Mouse (Mus musculus): Measurements from ENCODE around the gene Osbpl3. TPM values are rescaled to one million over a fixed set of nuclear protein-coding genes. Genes with fewer than 3 reads are reported as not detected.

The Osbpl3 gene
- 1 to 10 TPM; 2.2 to 3.4 TPM for total RNA-seq (2021)
- long read RNA-seq, experiment 1, partial matches to known transcripts, result 0 of 1 reads
- long read RNA-seq, experiment 1, other reads (novel, unspliced or antisense), result 1 of 1 reads
- long read RNA-seq, experiment 2, result 0 reads

DNA sequence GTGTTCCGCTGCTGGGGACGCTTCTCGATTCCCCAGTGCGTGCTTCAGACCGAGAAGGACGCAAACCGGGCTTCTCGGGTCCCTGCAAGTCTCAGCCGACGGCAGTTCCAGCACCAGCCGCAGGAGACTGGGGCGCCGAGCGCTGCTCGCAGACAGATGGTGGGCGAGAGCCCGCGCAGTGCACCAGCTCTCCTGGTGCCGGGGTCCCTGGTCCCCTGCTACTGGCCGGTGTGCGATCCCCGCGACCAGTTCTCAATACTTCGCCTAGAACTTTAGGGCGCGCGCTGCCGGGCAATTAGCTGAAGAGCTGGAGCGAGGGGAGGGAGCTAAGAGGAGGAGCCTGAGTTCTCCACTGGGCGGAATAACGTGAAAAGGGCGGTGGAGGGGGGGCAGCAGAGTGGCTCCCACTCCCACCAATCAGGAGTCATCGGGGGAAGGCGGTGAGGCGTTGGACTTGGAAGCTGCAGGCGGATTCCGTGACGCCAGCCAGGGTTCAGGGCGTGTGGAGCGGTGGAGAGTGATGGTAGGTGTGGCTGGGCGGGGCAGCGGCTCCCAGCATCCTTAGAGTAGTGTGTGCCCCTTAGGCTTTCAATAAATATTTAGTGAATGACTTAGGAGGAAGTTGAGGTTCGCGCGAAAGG is at the start of gene Osbpl3:
Osbpl3 (minus strand) TSS at position 373 of the 641 bp plus-strand sequence.
- DNase-seq (ENCODE audit: low spot score), result peak; percentile 83

DNA sequence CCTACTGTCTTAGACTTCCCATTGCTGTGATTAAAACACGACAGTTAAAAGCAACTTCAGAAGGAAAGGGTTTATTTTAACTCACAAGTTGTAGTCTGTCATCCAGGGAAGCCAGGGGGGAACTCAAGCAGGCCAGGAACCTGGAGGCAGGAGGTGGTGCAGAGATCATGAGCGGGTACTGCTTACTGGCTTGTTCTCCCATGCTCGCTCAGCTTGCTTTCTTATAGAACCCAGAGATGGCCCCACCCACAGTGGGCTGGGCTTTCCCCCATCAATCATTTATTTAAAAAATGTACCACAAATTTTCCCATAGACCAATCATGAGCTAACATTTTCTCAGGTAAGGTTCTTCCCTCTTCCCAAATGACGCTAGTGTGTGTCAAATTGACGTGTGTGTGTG is 49.5 kb upstream of the Osbpl3 start:
- no peak for DNase-seq (ENCODE audit: low spot score)

DNA sequence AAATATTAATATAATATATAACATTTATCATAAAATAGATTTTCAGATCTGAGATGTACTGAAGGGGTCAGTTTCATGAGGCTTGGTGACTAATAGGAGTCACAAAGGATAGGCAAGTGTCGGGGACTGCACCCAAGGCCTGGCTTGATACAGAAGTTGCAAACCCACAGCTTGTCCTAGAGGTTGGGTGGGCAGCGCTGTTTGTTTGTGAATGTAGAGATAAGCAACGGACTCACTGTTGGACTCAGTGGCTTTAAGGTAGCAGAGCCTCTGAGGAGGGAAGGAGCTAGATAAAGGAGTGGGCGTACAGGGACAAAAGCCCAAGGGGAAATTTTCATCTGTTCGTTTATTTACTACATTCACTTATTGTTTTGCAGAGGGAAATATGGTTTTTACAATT is 48.7 kb upstream of the Osbpl3 start:
- DNase-seq (ENCODE audit: low spot score), result no peak

DNA sequence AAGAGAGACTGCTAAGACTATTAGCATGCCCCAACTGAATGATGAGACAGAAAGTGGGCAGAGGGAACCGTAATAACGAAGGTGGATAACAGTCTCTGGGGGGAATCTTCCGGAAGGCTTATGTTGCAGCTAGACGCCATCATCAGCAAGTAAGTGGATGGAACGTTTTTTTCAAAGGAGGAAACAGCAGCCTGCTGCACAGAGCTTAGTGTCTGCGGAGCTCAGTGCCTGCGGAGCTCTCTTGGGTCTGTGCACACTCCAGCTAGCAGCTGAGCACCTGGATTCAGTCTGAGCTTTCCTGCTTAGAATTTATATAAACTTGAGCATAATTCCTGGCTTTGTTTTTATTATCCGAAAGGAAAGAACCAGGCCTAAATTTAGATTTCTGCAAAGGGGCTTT is 47.8 kb upstream of the Osbpl3 start:
- no peak for DNase-seq (ENCODE audit: low spot score)

DNA sequence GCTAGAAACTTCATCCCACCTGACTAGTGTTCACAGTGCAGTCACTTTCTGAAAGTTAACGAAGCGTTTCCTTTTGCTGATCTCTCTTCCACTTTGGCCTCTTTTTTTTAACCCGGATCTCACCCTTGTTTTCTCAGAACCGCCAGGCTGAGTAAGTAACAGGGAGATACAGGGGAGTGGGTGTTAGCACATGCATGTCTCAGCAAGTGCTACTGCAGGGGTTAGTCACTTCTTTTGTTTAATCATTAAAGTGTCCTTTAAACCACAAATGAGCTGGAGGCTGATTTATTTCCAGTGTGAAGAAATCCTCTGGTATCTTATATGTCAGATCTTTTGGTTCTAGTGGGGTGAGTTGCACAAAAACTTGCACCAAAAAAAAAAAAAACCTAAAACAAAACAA is 47.0 kb upstream of the Osbpl3 start:
- DNase-seq (ENCODE audit: low spot score), result no peak

DNA sequence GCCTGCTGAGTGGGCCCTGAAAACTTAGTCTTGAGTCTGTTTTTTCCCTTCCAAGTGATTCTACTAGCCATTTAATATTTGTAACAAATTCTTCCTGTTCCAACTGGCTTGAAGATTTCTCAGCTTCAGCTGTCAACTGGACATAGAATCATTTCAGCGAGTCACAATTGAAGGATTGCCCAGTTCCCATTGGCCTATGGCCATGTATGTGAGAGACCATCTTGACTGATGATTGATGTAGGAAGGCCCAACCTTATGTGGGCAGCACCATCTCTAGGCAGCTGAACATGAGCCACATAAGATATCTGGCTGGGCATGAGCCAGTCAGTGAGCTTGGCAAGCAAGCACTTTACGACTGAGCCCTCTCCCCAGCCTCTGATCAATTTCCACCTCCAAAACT is 42.3 kb upstream of the Osbpl3 start:
- DNase-seq (ENCODE audit: low spot score), result no peak

DNA sequence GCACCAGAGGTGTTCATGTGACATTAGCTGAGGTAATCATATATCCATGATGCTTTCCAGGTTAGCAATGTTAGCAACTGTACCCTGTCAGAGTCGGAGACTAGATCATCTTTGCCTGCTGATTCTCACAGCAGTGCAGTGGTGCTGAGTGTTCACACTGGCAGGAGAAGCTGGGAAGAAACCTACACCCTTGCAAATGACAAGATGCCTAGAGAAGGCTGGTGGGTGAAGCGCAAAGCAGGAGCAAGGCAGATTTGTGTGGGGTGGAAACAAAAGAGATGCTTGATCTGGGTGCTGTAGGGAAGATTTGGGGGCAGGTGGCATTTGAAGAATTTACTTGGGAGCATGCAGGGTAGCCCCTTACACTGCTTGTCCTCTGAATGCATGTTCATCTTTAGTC is 34.5 kb upstream of the Osbpl3 start:
- DNase-seq (ENCODE audit: low spot score), result no peak

DNA sequence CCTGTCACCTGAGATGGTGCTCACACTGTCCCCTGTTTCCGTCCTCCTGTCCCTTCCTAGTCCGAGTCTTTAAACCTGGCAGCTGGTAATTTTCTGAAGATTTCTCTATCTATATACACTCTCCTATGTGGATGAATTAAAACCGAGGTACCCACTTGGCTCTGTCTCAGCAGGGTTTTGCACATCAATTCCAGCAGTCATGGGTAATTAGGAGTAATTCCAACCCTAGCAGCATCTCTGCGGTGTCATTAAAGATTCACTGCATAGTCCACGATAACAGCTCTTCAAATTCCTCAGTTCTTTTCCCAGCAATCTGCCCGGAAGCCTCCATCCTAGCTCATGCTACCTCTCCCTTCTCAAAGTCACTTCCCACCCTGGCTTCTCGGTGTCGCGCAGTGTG is 33.4 kb upstream of the Osbpl3 start:
- no peak for DNase-seq (ENCODE audit: low spot score)

DNA sequence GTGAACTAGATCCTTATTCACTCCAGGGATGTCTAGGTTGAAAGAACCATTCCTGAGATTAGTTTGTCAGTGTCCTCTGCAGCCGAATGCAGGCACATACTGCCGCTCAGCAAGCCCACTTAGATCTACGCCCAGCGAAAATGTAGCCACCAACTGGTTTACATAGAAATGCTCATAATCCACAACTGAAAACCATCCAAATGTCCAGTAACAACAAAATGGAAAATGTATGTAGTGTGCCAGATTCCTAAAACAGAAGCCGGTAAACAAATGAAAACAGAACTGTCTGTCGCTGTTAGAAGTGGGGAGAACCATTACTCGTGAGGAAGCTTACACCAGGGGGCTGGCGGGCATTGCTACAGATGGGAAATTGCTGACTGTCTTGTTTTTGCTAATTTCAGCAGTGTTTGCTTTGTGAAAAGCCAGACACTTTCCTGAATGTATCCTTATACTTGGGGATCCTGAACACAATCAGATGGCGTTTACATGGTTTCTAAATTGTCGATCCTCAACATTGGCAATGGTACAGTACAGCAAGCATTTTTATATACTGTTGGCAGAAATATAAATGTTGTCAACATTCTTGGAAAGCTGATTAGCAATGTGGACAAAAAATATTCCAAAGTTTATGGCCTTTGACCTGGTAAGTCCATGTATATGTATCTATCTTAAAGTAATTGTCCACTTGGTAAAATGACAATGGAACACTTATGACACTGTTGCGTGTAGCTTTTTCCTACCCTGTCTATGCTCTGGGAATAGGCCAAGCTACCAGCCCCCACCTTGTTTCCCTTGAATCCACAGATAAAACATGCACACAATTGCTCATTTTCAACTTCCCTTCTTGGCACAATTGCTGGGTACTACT is 30.3 kb upstream of the Osbpl3 start:
- DNase-seq (ENCODE audit: low spot score), result no peak

DNA sequence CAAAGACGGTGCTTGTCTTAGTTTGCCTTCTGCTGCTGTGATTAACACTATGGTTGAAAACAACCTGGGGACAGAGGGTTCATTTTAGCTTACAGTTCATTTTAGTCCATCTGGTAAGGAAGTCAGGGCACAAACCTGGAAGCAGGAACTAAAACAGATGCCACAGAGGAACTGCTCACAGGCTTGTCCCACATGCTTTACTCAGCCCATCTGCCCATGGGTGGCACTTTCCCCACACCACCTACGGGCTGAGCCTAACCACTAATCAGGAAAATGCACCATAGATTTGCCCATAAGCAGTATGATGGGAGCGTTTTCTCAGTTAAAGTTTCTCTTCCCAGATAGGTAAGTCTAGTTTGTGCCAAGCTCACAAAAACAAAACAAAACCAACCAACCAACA is 27.4 kb upstream of the Osbpl3 start:
- DNase-seq (ENCODE audit: low spot score), result no peak

DNA sequence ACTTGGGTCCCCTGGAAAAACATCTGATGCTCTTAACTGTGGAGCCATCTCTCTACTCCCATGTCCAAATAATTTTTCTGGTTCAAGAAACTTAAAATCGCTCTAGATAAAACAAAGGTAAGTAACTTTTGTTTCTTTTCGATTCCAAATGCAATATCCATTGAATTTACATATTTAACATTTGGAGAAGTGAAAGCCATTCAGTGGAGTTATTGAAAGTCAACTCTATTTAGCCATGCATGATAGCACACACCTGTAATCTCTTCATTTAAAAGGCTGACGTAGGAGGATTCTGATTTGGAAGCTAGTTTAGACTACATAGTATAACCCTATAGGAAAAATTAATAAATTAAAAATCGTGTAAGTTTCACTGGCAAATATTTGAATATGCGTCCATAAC is 25.5 kb upstream of the Osbpl3 start:
- DNase-seq (ENCODE audit: low spot score), result no peak

DNA sequence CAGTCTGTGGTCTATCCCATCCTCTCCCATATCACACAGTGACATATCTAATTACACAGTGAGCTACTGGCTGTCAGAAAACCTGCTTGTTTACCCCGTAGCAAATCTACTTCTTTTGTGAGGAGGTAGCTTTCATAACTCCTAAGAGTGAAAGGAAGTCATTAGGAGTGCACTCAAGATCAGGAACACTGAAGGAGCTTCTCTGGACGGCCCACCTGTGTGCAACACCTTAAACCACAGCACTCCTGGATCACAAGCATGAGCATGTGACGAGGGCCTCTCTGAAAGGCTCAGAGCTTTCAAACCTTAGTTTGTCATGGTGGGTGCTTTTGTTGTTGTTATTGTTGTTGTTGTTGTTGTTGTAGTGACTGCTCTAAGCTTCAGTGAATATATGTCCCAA is 10.4 kb upstream of the Osbpl3 start:
- no peak for DNase-seq (ENCODE audit: low spot score)

DNA sequence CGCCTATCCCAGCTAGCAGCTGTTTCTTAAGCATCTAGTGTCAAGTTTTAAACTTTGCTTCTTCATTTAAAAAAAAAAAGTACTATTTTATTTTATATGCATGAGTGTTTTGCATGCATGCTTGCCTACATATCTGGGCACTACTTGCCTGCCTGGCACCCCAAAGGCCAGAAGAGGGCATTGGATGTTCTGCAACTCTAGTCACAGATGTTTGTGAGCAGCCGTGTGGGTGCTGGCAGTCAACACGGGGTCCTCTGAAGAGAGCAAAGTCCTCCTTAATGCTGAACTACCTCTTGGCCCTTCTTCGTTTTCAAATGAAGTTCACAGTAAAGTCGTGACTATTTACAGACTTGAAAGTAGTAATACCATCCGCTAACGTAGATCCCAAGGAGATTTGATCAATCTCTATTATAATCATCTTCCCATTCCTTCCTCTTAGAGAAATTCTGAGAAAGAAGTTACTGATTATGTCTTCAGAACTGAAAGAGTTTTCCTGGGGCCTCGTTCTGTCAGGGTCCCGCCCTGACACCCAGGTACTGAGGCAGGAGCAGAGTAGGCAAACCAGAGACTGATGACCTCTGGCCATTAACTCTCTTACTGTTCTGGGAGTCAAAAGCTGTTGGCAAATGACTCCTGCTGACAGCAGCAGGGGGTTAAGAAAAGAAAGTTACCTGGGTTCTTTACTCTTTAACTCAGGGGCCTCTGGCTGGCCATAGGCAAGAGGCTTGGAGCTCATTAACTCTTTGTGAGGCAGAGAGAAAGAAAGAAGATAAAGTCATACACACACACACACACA is 8.9 kb upstream of the Osbpl3 start:
- DNase-seq (ENCODE audit: low spot score), result no peak

DNA sequence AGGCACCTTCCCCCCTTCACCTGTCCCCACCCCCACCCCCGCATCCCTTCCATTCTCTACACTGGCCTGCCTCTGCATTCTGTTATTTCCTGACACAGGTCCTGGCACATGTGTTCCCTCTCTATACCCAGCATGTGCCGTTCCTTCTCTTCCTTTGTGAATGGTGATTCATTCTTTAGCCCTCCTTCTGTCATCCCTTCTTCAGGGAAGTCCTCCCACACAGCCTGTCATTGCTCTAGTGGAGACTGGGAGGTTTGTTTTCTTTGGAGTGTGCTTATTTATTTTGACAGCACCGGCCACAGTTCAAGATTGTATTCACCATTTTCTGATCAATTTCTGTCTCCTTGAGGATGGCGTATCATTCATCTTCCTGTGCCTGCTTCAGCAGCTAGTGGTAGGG is 6.0 kb upstream of the Osbpl3 start:
- DNase-seq (ENCODE audit: low spot score), result no peak

DNA sequence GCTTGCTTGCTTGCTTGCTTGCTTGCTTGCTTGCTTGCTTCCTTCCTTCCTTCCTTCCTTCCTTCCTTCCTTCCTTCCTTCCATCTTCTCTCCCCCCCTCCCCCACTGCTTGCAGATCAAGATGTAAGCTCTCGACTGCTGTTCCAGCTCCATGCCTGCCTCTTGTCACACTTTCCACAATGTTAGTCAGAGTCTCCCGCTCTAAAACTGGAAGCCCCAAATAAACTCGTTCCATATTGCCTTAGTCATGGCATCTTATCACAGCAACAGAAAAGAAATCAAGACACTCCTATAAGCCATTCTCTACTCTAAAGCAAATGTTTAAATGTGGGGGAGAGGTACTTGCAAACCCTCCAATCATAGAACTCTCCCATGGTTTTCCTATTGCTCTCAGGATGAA is 5.6 kb upstream of the Osbpl3 start:
- no peak for DNase-seq (ENCODE audit: low spot score)

DNA sequence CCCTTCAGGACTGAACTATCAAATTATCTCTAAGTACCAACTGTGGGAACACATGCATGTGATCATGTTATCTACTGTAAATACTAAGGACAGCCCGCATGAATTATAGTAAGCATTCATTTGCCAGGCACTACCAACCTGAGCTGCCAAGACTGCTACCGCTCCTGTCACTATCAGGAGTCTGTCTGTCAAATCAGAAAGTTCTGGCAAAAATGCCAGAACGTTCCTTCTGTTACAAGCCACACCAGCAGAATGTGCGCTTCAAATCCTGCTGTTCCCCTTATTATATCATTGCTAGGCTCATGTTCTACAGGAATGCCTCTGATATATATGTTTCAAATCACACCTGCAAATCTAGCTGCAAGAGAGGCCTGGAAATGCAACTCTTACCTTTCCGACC is 4.6 kb upstream of the Osbpl3 start:
- no peak for DNase-seq (ENCODE audit: low spot score)

DNA sequence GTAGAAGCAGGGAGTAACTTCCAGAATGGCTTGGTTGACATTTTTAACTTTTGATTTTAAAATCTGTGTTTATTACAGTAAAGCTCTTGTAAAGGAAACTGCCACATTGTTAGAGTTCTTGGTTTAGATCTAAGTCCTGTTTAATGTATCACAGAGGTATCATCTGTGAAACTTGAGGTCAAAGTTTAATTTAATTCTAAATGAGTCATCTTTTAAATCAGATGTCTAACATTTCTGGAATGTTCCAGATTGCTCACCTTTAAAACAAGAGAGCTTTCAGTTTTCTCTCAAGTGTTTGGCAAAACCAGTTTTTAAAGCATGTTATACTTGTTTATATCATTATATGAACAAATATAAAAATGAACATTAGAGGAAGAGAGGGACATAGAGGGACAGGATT is 4.2 kb upstream of the Osbpl3 start:
- no peak for DNase-seq (ENCODE audit: low spot score)

DNA sequence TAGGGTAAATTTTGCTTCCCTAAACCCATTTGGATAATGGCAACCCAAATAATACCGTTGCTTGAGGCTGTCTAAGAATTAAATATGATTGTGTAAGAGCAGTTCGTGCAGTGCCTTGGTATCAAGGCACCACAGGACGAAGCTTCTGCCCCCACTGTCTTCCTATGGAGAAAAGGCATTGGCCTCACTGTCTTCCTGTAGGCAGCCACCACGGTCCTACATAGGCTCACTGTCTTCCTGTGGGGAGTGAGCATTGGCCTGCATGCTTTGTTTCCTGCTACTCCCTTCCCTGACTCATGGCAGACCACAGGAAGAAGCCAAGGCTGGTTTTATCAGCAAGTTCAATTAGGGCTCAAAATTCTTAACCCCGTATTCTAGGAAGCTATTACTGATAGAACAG is 3.3 kb upstream of the Osbpl3 start:
- DNase-seq (ENCODE audit: low spot score), result no peak

DNA sequence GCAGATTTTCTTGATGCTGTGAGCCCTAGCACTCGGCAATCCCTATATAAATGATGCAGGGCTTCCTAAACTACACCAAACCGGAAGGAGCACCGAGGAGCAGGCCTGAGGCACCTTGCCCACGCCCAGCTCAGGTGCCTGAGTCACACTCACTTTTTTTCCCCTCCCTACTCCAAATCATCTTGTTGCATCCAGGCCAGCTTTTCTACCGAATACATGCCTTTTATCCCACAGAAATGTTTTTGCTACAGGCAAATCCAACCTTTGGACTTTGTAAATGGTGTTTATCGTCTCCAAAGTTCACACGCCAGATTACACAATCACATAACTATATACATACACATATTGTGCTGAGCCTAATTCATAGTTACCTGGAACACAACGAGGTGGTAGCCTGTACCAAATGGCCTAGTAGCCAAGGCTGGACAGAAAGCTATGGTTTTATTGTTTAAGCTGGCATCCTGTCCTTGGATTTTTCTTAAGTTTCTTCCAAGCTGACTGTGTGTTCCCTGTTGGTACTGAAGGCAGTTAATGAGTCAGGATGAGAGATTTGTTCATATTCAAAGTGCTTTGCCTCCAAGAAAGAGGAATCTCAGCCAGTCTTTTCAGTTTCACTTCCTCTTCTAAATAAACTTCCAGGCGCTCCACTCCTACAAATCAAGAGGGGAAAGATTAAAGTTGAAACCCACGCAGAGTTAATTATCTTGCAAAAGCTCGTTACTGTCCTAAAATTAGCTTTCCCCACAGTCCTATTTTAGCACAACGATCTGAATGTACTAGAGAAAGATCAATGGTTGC is 1.7 kb upstream of the Osbpl3 start:
- DNase-seq (ENCODE audit: low spot score), result no peak

DNA sequence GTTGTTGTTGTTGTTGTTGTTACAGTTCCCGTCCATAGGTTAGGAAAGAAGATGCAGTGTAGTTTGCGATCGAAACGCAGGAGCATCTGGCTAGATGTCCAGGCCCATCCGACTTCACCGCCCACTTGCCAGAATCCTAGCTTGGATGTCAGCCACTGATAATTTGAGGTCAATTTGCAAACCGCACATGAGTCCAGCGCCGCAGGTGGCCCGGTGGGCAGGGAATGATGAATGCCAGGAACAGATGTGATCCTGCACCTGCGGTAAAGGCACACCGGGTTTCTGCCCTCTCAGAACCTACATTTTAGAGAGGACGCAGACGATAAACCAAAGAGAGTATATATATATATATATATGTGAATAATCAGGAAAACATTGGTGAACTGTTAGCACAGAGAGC is 705 bp upstream of the Osbpl3 start:
- no peak for DNase-seq (ENCODE audit: low spot score)

DNA sequence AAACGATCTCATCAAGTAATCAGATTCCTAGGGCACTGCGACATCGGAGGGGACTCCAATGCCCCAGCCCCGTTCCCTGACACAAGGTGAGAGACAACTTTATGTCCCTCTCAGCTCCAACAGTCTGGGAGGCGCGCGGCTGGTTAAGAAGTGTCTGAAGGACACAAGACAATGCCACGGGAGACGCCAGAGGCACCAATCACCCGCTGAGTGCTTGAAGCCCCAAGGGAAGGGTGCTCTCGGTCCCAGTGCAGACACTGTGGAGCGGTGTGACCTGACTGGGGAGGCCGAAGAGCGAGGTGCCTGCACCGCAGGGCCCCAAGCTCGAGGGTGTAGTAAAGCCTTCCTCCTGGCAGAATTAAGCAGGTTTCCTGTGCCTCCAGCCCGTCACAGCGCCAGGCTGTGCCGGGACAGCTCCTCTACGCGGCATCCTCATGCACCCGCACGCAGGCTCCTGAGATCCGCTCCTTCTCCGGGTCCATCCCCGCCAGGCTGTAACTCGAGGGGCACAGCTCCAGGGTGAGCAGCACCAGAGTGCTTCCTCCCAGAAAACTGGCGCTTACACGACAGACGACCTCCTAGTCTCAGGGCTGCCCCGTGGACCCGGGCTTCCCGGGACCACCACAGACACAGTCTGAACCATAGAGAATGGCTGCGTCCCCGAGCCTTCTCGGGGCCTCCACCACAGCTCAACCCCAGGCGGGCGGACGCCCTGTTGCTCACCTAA is 736 bp downstream of the Osbpl3 start:
- DNase-seq (ENCODE audit: low spot score), result peak; percentile 20

All from gastrocnemius, adult 18-20 months (tissue).